Mouse (Mus musculus): ENCODE data around the gene Dctn2.
"Not testable (repeated sequence)": the region's sequence is repeated elsewhere in the genome, so short reads cannot be mapped to it uniquely, and the experiment has no call there.

Gene Dctn2

GRCm38 (mm10) chr10:127312858-127313257, 46.7 kb downstream of the Dctn2 start:
- no peak for DNase-seq (ENCODE audit: low read depth, low spot score)

- not testable (repeated sequence) for DNase-seq (ENCODE audit: low read depth, low spot score)
These were observed 47.3 kb downstream of the Dctn2 start for GRCm38 (mm10) chr10:127313516-127313915.

GRCm38 (mm10) chr10:127314950-127315349, 48.8 kb downstream of the Dctn2 start:
- not testable (repeated sequence) for DNase-seq (ENCODE audit: low read depth, low spot score)

GRCm38 (mm10) chr10:127317277-127317676, 51.1 kb downstream of the Dctn2 start:
- DNase-seq (ENCODE audit: low read depth, low spot score), result no peak

GRCm38 (mm10) chr10:127318009-127318408, 51.8 kb downstream of the Dctn2 start:
- no peak for DNase-seq (ENCODE audit: low read depth, low spot score)

- no peak for DNase-seq (ENCODE audit: low read depth, low spot score)
These were observed 53.8 kb downstream of the Dctn2 start for GRCm38 (mm10) chr10:127319969-127320368.

GRCm38 (mm10) chr10:127321621-127322020, 55.5 kb downstream of the Dctn2 start, which contains the start of gene Arhgap9:
TSS of gene Arhgap9 (plus strand) at chr10:127321964.
- DNase-seq (ENCODE audit: low read depth, low spot score), result no peak

GRCm38 (mm10) chr10:127322178-127322577, 56.0 kb downstream of the Dctn2 start:
- no peak for DNase-seq (ENCODE audit: low read depth, low spot score)

GRCm38 (mm10) chr10:127322669-127323068, 56.5 kb downstream of the Dctn2 start:
- DNase-seq (ENCODE audit: low read depth, low spot score), result no peak

- no peak for DNase-seq (ENCODE audit: low read depth, low spot score)
These were observed 57.1 kb downstream of the Dctn2 start for GRCm38 (mm10) chr10:127323131-127323855.

GRCm38 (mm10) chr10:127324495-127324894, 58.3 kb downstream of the Dctn2 start:
- no peak for DNase-seq (ENCODE audit: low read depth, low spot score)

GRCm38 (mm10) chr10:127325454-127326016, 59.4 kb downstream of the Dctn2 start:
- no peak for DNase-seq (ENCODE audit: low read depth, low spot score)

- DNase-seq (ENCODE audit: low read depth, low spot score), result no peak
These were observed 60.0 kb downstream of the Dctn2 start for GRCm38 (mm10) chr10:127326017-127326801.

GRCm38 (mm10) chr10:127326828-127327227, 60.7 kb downstream of the Dctn2 start:
- peak; percentile 29 for DNase-seq (ENCODE audit: low read depth, low spot score)

- DNase-seq (ENCODE audit: low read depth, low spot score), result no peak
These were observed 61.4 kb downstream of the Dctn2 start for GRCm38 (mm10) chr10:127327461-127328145.

- no peak for DNase-seq (ENCODE audit: low read depth, low spot score)
These were observed 64.0 kb downstream of the Dctn2 start for GRCm38 (mm10) chr10:127330212-127330611.

Measured in skeletal muscle tissue, adult 2 months (tissue).